Mouse (Mus musculus) liver, embryonic 13.5 days (tissue): Measurements from ENCODE around the gene Cd19. TPM values are rescaled to one million over a fixed set of nuclear protein-coding genes. Genes with fewer than 3 reads are reported as not detected.

Experiments
- ATAC-seq: fragments of 200-750 bp; cut with Nextera tagmentation; 2 replicates; pipeline ENCODE4 v1.8.0; 2017; ENCODE audit warnings: low read depth, mild to moderate bottlenecking, moderate number of reproducible peaks, moderate library complexity
- DNase-seq: peaks from one replicate; pipeline ENCODE4 v3.0.0; 2022
- H3K27ac ChIP-seq: fragments of 300-500 bp; sonication (generic); 2 replicates; pipeline ENCODE4 v1.5.1; 2015; ENCODE audit warnings: moderate library complexity, mild to moderate bottlenecking, inconsistent platforms
- H3K27me3 ChIP-seq: fragments of 300-500 bp; sonication (generic); 2 replicates; pipeline ENCODE4 v1.6.1; 2015; ENCODE audit warnings: mild to moderate bottlenecking, inconsistent platforms
- H3K36me3 ChIP-seq: fragments of 300-500 bp; sonication (generic); 2 replicates; pipeline ENCODE4 v1.6.1; 2015; ENCODE audit warnings: mild to moderate bottlenecking, inconsistent platforms
- H3K4me1 ChIP-seq: fragments of 300-500 bp; sonication (generic); replicated peaks from 2 replicates; pipeline ENCODE4 v1.6.1; 2015; ENCODE audit warnings: inconsistent platforms
- H3K4me2 ChIP-seq: fragments of 300-500 bp; sonication (generic); 2 replicates; pipeline ENCODE4 v1.6.1; 2015; ENCODE audit warnings: inconsistent platforms, mild to moderate bottlenecking, moderate library complexity
- H3K4me3 ChIP-seq: fragments of 300-500 bp; sonication (generic); replicated peaks from 2 replicates; pipeline ENCODE4 v1.5.1; 2015; ENCODE audit warnings: mild to moderate bottlenecking, inconsistent platforms
- H3K9ac ChIP-seq: fragments of 300-500 bp; sonication (generic); 2 replicates; pipeline ENCODE4 v1.6.1; 2015; ENCODE audit warnings: mild to moderate bottlenecking, inconsistent platforms
- H3K9me3 ChIP-seq: fragments of 300-500 bp; sonication (generic); replicated peaks from 2 replicates; pipeline ENCODE4 v1.6.1; 2016; ENCODE audit warnings: inconsistent platforms
- WGBS: fragments of 180-500 bp; shearing (Covaris S2); methylation state at CpG from one replicate; pipeline ENCODE4 v1.1.7; 2015; ENCODE audit not compliant: insufficient replicate concordance; 5-methylcytosine and 5-hydroxymethylcytosine counted together
- polyA plus RNA-seq: library from polyadenylated mRNA; unstranded; fragments of >200 nt; fragmentation: Nextera tagmentation; extraction: Ambion mirVana; gene quantifications from 2 replicates; pipeline ENCODE4 v1.2.1, GENCODE M21; 2015

Cd19 gene
- polyA plus RNA-seq: 0.14 and 0.23 TPM in 2 replicates

DNA sequence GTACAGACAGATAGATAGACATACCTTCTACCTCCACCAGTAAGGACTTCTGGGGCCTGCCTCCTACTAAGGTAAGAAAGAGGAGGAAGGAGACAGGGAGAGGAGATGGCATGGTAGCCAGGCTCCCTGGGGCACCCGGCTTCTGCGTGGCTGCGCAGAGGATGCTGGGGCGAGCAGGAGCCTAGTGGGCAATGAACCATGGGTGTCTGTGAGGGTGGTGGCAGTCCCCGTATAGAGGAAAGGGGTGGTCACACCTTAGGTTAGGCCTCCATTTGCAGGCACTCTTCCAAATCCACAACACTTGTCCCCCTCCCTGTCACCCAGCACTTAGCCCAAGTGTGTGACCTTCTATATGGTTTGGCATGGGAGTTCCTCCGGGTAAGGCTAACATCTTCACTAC is at the start of gene Cd19:
Cd19 (minus strand) TSS at position 165 of the 400 bp plus-strand sequence.
- no peak within 1 kb of the TSS for H3K4me2 ChIP-seq
- no peak within 1 kb of the TSS for H3K9ac ChIP-seq
- DNase-seq: no peak
- no peak for ATAC-seq
- no peaks in the 10 kb centered on the region for H3K9me3 ChIP-seq
- H3K27ac ChIP-seq: no peak within 1 kb of the TSS
- H3K27me3 ChIP-seq: peaks cover 9% of the 10 kb centered on the region
- H3K4me3 ChIP-seq: no peak within 1 kb of the TSS
- no peaks in the 10 kb centered on the region for H3K36me3 ChIP-seq
- 0 out of 2 replicates have a peak, but pooled peaks cover 5% of the 10 kb centered on the region for H3K4me1 ChIP-seq
- 83% methylated on average over 6 of the region's 6 CpGs for WGBS

DNA sequence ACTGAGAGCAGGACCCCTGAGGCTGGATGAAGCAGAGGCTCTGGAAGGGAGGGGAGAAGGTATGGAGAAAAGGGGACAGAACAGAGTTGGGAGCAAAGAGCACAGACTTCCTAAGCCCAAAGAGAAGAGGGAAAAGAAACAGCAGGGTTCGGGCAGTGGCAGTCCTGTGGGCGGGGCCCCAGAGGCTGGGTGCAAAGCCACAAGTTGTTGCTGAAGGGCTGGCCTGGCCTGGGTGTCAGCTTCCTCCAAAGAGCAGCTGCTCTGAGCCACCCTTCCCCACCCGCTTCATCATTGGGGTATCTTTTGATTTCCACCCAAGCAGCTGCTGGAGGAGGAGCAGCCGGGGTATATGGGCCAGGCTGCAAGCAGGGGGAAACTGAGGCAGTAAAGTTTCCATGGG is 49.4 kb upstream of the Cd19 start:
- 26% methylated on average over 4 of the region's 4 CpGs for WGBS
- ATAC-seq: no peak
- Histone ChIP-seq H3K27me3 (no peaks in the 10 kb centered on the region; the same call in 1 of the 2 replicates), H3K36me3 (peaks cover 29% of the 10 kb centered on the region), H3K27ac (peak overlapping the region; percentile 13; the same call in 1 of the 2 replicates), H3K9ac (no peak overlapping the region), H3K4me3 (no peak overlapping the region), H3K9me3 (no peaks in the 10 kb centered on the region), H3K4me1 (peaks cover 42% of the 10 kb centered on the region), H3K4me2 (no peak overlapping the region)
- no peak for DNase-seq

DNA sequence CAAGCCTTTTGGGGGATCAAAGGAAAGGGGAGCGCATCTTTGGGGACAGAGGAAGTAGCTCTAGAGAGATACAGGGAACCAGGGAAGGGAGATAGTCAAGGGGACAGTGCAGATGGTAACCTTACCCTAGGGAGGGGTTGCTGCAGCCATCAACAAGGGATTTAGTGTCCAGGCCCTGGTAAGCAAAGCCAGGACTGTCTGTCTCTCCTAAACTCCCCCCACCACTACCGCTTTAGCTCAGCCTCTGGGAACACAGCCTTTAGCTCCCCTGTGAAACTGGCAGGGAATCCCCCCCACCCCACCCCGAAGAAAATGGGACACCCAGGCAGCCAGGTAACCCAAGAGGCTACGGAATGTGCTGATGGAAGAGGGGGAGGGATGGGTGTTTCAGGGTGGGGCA is 48.9 kb upstream of the Cd19 start:
- no peaks in the 10 kb centered on the region; the same call in 1 of the 2 replicates for H3K27me3 ChIP-seq
- H3K9ac ChIP-seq: no peak overlapping the region
- WGBS: 56% methylated on average over 4 of the region's 4 CpGs
- H3K9me3 ChIP-seq: no peaks in the 10 kb centered on the region
- peaks cover 23% of the 10 kb centered on the region for H3K36me3 ChIP-seq
- DNase-seq (no peak), ATAC-seq (no peak)
- H3K4me3 ChIP-seq: no peak overlapping the region
- peaks cover 42% of the 10 kb centered on the region for H3K4me1 ChIP-seq
- H3K4me2 ChIP-seq: no peak overlapping the region
- no peak overlapping the region for H3K27ac ChIP-seq

DNA sequence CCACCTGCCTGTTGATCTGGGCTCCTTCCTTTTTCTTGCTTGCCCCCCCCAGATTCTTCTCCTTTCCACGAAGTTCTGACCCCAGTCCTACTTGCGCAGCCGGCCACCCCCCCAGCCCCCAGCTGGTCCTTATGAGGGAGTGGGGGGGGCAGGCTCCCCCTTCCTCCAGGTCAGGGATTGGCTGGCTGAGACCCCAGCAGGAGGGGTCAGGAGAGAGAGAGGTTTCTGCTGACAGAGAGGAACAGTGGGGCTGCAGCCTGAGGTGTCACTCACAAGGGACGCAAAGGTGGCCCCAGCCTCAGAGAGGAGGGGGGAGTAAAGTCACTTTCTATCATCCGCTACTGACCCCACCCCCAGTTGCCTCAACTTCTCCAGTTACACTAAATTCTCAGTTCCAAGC is 48.3 kb upstream of the Cd19 start, which contains the start of gene Atp2a1:
Atp2a1 (minus strand) TSS at position 105 of the 400 bp plus-strand sequence.
- no peak within 1 kb of the TSS for H3K4me2 ChIP-seq
- ATAC-seq: no peak
- peaks cover 42% of the 10 kb centered on the region for H3K4me1 ChIP-seq
- 46% methylated on average over 5 of the region's 5 CpGs for WGBS
- peaks cover 18% of the 10 kb centered on the region for H3K36me3 ChIP-seq
- no peak within 1 kb of the TSS for H3K9ac ChIP-seq
- H3K27me3 ChIP-seq: no peaks in the 10 kb centered on the region; the same call in 1 of the 2 replicates
- H3K4me3 ChIP-seq: no peak within 1 kb of the TSS
- H3K27ac ChIP-seq: peak within 1 kb of the TSS; percentile 13; the same call in 1 of the 2 replicates
- no peak for DNase-seq
- no peaks in the 10 kb centered on the region for H3K9me3 ChIP-seq

DNA sequence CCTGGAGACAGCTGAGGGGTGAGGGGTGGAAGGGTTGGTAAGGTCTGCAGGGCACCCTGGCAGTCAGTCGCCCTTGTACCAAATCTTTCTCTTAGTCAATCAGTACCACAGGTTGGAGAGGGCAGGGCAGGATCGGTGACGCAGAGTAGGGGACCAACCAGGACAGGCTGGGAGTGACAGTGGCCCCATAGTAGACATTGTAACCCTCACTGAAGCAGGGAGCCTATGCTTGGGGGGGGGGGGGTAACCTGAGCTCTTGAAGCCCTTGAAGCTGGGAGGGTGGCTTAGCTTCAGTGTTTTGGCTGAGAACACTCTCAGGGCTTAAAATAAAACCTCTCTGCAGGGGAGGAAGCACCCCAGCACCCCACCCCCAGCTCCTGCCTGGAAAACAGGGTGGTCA is 46.9 kb upstream of the Cd19 start:
- Histone ChIP-seq H3K27ac (no peak overlapping the region), H3K4me1 (peaks cover 39% of the 10 kb centered on the region), H3K9me3 (no peaks in the 10 kb centered on the region), H3K4me3 (no peak overlapping the region), H3K36me3 (0 out of 2 replicates have a peak, but pooled peaks cover 5% of the 10 kb centered on the region), H3K9ac (no peak overlapping the region), H3K4me2 (no peak overlapping the region), H3K27me3 (no peaks in the 10 kb centered on the region; the same call in 1 of the 2 replicates)
- ATAC-seq: no peak
- WGBS: 65% methylated on average over 3 of the region's 3 CpGs
- no peak for DNase-seq

DNA sequence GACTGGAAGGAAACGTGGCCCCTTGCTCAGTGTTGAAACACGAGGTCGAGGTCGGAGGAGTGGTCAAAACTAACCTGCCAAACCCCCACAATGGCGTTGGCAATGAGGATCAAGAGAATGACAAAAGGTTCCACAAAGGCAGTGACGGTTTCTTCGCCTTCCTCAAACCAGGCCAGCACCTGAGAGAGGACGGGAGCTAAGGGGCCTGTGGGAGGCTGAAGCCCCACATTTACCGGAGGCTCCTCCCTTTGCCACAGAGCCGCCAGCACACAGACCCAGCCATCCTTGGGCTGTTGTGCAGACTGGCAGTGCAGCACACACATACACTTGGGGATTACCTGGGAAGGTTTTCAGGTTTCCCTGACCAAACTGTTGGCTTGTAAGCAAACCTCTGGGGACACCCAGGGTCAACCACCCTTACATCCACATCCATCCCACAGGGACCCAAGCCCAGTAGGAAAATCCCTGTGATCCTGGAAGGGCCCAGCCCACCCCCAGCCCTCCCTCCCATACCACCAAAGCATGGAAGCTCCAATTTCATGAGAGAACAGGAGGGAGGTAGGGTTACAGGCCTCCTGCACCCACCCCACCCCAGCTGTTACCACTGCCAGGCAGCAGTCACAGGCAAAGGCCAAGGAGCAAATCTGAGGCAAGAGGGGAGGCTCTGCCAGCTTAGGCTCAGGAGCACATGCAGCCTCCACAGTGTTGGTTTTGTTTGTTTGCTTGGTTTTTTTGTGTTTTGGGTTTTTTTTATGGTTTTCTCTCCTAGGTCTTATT is 46.1 kb upstream of the Cd19 start:
- Histone ChIP-seq H3K36me3 (no peaks in the 10 kb centered on the region), H3K27me3 (no peaks in the 10 kb centered on the region; the same call in 1 of the 2 replicates), H3K9ac (no peak overlapping the region), H3K27ac (no peak overlapping the region), H3K4me2 (no peak overlapping the region), H3K9me3 (no peaks in the 10 kb centered on the region), H3K4me3 (no peak overlapping the region), H3K4me1 (peaks cover 32% of the 10 kb centered on the region)
- ATAC-seq: no peak
- no peak for DNase-seq
- 53% methylated on average over 10 of the region's 10 CpGs for WGBS

DNA sequence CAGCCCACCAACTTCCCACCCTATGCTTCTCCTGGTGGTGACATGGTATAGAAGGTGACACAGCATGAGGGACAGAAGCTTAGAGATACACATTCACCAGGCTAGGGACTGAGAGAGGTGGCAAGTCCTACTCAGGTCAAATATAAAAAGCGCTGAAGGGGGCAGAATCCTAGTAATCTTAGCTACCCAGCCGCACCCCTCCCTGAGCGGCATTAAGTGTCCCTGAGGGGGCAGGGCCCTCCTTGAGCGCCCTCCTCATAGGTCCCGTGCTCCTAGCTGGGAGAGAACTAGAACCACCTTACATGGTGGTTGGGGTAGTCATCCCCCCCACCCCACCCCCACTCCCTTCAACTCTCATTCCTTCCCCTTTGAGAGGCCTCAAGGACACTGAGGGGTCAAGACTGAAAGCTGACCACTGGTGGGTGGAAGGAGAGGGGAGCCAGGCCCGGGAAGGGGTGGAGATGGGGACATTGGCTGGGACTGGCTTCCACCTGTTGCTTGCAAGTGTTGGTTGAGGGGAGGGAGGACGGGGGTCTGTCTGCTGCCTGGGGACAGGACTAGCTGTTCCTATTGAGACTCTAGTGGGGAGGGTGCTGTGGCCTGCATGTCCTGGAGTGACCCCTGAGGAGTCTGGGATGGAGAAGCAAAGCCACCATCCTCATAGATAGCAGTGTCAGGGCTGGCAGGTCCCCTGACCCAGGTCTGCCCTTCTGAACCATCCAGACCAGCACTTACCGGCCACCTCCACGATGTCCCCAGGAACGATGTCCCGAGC is 44.3 kb upstream of the Cd19 start:
- H3K4me1 ChIP-seq: peaks cover 15% of the 10 kb centered on the region
- ATAC-seq: no peak
- H3K36me3 ChIP-seq: no peaks in the 10 kb centered on the region
- H3K4me2 ChIP-seq: no peak overlapping the region
- H3K9me3 ChIP-seq: no peaks in the 10 kb centered on the region
- no peak overlapping the region for H3K27ac ChIP-seq
- H3K9ac ChIP-seq: no peak overlapping the region
- no peak overlapping the region for H3K4me3 ChIP-seq
- H3K27me3 ChIP-seq: no peaks in the 10 kb centered on the region; the same call in 1 of the 2 replicates
- DNase-seq: no peak
- 70% methylated on average over 11 of the region's 11 CpGs for WGBS

DNA sequence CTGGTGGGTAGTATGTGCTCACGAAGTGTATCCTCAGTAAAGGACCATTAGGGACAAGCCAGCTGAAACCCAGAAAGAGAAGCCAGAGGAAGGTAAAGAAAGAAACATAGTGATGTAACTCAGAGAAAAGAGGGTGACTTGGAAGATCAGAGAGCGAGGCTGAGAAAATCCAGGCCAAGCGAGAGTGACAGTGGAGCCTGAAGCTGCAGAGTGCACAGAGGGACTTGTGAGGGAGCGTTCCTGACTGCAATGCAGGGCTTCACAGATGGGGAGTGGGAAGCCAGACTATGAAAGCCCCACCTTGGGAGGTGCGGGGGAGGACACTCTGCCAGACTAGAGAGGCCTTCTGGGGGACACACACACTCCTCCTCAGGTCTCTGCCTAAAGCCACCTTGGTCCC is 43.5 kb upstream of the Cd19 start:
- Histone ChIP-seq H3K27ac (no peak overlapping the region), H3K27me3 (no peaks in the 10 kb centered on the region; the same call in 1 of the 2 replicates), H3K9me3 (no peaks in the 10 kb centered on the region), H3K4me3 (no peak overlapping the region), H3K36me3 (no peaks in the 10 kb centered on the region), H3K9ac (no peak overlapping the region), H3K4me1 (peaks cover 7% of the 10 kb centered on the region), H3K4me2 (no peak overlapping the region)
- WGBS: 62% methylated on average over 5 of the region's 5 CpGs
- ATAC-seq (no peak), DNase-seq (no peak)

DNA sequence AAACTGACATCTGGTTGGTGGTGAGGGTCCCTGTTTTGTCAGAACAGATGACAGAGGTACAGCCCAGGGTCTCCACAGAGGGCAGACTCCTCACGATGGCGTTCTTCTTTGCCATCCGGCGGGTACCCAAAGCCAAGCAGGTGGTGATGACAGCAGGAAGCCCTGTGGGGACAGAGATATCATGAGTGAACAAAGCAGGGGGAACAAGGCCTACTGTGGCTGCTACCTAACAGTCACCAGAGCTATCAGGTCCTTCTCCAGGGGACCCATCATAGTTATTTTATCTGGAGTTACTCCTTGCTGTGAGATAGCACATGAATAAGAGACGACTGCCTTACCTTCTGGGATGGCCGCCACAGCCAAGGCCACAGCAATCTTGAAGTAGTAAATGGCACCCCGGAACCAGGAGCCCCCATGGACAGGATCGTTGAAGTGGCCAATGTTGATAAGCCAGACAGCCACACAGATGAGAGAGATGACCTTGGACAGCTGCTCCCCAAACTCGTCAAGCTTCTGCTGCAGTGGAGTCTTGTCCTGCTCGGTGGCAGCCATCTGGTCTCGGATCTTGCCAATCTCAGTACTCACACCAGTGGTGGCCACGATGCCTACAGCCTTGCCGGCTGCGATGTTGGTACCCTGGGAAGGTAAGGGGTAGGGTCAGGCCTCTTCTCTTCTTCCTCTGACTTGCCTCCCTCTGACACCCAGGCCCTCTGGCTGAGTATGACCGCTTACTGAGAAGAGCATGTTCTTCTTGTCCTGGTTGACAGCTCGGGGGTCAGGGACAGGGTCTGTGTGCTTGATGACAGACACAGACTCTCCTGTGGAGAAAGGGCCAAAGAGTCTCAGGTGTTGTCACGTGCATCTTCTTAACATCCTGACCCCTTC is 41.9 kb upstream of the Cd19 start:
- 43% methylated on average over 17 of the region's 17 CpGs for WGBS
- no peaks in the 10 kb centered on the region for H3K9me3 ChIP-seq
- no peak overlapping the region for H3K9ac ChIP-seq
- no peaks in the 10 kb centered on the region for H3K36me3 ChIP-seq
- DNase-seq: no peak
- H3K4me2 ChIP-seq: no peak overlapping the region
- H3K4me3 ChIP-seq: no peak overlapping the region
- H3K27me3 ChIP-seq: no peaks in the 10 kb centered on the region
- peaks cover 4% of the 10 kb centered on the region; the same call in 1 of the 2 replicates for H3K4me1 ChIP-seq
- no peak overlapping the region for H3K27ac ChIP-seq
- no peak for ATAC-seq

DNA sequence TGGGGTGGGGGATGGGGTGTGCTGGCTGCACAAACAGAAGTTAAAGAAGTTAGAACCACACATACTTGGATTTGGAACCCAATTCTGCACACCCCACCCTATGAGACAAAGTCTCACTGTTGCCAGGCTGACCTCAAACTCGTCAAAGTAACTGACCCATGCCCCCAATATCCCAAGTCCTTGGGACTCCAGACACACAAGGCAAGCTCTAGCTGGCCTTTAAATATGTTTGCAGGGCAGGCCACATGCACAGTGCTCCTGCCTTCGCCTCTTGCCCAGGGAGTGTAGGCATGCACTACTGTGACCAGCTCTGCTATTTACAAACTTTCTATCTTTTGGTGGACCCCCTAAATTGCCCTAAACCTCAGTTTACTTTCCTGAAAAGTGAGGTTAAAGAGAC is 40.6 kb upstream of the Cd19 start:
- H3K9ac ChIP-seq: no peak overlapping the region
- no peak overlapping the region for H3K4me2 ChIP-seq
- peaks cover 4% of the 10 kb centered on the region; the same call in 1 of the 2 replicates for H3K4me1 ChIP-seq
- no peak for ATAC-seq
- 66% methylated on average over 2 of the region's 2 CpGs for WGBS
- H3K36me3 ChIP-seq: no peaks in the 10 kb centered on the region
- no peak for DNase-seq
- H3K27ac ChIP-seq: no peak overlapping the region
- no peaks in the 10 kb centered on the region for H3K27me3 ChIP-seq
- H3K4me3 ChIP-seq: no peak overlapping the region
- no peaks in the 10 kb centered on the region for H3K9me3 ChIP-seq
